Mouse (Mus musculus): ENCODE results near the gene Tmem160.

The Tmem160 gene

DNA sequence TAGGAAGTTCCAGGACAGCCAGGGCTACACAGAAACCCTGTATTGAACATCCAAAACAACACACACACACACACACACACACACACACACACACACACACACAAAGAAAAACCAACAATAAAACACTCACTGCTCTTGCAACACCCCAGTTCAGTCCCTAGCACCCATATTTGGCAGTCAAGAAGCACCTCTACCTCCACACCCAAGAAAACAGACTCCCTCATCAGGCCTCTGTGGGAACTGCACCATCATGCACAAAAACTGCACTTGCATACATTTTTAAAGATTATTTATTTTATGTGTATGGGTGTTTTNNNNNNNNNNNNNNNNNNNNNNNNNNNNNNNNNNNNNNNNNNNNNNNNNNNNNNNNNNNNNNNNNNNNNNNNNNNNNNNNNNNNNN lies 11.3 kb upstream of the Tmem160 start:
- no peak for DNase-seq (ENCODE audit: low spot score in 2 of 2)

DNA sequence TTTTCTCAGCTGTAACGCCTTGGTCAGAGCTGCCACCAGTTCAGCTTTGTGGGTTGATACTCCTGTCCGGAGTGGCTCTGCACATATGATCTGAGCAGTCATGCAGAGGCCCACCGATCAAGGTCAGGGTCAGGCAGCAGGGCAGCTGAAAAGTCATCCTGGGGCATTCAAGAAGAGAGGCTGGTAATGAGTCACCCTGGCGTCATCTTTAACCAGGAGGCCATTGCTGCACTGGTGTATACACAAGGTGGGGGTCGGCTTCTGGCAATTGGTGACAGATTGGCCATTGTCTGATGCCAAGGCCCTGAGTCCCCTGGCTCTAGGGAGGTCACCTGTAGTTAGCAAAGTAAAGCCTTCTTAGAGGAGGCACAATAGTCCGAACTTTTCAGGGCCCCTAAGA lies 923 bp upstream of the Tmem160 start:
- DNase-seq (ENCODE audit: low spot score in 2 of 2): no peak

DNA sequence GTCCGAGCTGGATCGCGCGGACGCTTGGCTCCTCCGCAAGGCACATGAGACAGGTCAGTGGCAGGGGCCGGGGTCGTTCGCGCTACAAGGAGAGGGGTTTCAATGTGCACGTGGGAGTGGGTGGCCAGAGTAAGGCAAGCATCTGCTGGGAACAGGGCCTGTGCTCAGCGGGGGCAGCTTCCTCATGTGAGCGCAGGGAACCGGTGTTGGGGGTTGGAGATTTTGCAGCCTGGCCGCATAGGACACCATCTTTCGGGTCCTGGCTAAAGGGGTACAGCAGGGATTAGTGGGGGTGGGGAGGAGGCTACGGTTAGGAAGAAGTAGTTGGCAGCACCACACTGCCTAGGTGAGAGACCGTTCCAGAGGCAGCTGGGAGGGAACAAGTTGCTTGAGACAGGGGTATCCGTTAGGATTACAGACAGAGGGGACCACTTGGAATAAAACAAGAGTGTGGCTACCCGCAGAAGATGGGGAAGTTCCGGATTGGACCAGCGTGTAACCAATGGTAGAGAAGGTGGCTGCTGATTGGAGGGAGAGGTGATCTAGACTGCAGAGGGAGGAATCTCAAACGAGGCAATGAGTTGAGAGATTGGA lies 636 bp downstream of the Tmem160 start:
- peak in 1 of 2 experiments; percentile 40 for DNase-seq (ENCODE audit: low spot score in 2 of 2)

DNA sequence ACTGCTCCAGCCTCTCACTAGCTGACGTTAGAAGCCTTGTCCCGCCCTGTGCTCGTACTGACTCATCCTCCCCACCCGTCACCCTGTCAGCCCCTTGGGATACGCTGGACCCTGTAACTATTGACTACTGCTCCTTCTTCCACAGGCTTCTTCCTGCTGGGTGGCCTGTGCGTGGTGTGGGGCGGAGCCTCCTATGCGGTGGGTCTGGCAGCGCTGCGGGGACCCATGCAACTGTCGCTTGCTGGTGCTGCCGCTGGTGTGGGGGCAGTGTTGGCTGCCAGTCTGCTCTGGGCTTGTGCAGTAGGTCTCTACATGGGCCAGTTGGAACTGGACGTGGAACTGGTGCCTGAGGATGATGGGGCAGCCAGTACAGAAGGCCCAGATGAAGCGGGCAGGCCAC lies 2.4 kb downstream of the Tmem160 start:
- no peak for DNase-seq (ENCODE audit: low spot score in 2 of 2)

DNA sequence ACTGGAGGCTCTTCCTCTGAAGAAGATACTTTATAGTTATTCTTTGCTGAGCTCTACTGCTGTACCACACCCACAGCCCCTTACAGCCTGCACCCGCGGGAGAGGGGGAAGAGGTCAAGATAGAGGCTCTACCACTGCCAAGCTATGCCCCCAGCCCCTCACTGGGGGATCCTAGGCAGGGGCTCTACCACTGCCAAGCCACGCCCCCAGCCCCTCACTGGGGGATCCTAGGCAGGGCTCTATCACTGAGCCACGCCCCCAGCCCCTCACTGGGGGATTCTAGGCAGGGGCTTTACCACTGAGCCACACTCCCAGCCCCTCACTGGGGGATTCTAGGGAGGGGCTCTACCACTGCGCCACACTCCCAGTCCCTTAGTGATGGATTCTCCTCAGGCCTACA lies 3.7 kb downstream of the Tmem160 start:
- DNase-seq (ENCODE audit: low spot score in 2 of 2): no peak

DNA sequence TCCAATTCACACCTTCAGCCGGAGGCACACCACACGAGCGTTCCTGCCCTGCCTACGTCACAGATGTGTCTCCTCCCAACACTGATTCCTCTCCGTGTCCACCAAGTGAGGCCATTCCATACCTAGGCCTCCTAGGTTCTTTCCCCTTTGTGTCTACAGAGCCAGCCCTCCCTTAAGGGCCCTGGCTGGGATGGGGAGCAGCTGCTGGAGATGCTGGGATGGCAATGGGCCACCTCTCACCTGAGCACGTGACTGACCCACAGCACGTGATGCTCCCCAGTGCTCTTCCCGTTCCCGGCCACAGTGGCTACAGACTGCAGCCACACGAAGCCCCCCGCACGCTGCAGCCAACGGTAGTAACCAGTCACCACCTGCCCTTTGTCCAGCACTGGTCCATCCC lies 8.0 kb downstream of the Tmem160 start:
- DNase-seq (ENCODE audit: low spot score in 2 of 2): no peak

GRCm38 (mm10) chr7:16461151-16461550 lies 8.6 kb downstream of the Tmem160 start:
- no peak for DNase-seq (ENCODE audit: low spot score in 2 of 2)

GRCm38 (mm10) chr7:16461705-16462104 lies 9.1 kb downstream of the Tmem160 start:
- no peak for DNase-seq (ENCODE audit: low spot score in 2 of 2)

DNA sequence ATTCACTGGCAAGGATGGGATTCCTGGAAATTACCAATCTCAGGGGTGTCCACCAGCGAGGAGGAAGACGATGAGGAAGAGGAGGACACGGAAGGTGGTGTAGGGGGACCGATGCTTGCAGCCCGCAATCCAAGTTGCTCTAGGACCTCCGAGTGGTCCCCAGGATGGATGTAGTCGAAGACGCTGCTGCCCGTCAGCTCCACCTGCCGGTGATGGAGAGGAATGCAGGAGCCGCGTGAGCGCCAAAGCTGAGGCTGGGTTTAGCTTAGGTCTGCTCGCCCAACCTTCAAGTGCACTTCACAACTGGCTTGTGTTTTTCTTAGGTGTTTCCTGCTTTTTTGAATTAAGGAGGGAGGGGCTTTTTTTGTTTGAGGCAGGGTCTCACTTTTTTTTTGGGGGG lies 10.6 kb downstream of the Tmem160 start:
- DNase-seq (ENCODE audit: low spot score in 2 of 2): peak; percentile 70 to 80

DNA sequence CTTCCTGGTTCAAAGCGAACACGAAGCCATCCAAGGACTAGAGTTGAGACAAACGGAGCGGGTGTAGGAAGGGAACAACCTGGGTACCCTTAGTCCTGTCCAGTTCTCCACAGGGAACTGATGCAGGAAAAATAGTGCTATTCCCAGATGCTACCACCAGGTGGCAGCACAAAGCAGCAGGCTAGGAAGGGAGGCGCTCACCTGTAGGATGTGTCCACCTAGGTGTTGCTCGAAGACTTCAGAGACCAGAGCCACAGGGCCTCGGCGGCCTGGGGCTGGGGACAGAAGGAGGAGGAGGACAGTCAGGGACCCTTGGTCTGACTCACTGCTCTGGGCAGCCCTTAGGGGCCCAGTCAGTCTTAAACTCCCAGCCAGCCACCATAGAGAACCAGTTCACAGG lies 12.6 kb downstream of the Tmem160 start:
- peak; percentile 55 to 64 for DNase-seq (ENCODE audit: low spot score in 2 of 2)

- no peak for DNase-seq (ENCODE audit: low spot score in 2 of 2)
Observed at GRCm38 (mm10) chr7:16465568-16465967, 13.0 kb downstream of the Tmem160 start.

GRCm38 (mm10) chr7:16466565-16466964 lies 14.0 kb downstream of the Tmem160 start:
- no peak for DNase-seq (ENCODE audit: low spot score in 2 of 2)

DNA sequence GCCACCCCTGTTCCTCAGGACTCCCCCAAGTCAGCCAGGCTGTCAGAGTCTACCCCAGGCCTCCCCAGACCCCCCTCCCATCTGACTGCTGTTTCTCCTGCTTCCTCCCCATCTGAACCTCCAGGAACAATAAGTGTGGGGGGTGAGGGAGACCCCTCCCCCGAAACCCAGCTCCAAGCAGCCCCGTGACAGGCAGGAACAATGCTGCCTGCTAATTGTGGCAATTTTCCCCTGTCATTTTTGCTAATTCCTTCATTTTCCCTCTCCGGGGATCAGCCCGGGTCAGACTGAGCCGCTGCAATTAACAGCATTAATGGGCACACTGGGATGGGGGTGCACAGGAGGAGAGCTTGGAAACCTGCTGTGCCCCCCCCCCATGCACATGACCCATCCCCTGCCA lies 15.5 kb downstream of the Tmem160 start:
- no peak for DNase-seq (ENCODE audit: low spot score in 2 of 2)

DNA sequence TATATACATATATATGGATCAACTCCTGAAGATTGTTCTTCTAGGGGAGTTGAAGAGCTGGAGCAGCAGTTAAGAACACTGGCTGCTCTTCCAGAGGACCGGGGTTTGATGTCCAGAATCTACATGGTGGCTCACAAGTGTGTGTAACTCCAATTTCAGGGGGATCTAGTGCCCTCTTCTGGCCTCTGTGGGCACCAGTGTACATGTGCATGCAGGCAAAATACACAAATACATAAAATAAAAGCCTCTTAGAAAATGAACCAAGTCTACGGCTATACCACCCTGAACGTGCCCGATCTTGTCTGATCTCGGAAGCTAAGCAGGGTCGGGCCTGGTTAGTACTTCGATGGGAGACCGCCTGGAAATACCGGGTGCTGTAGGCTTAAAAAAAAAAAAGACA lies 19.0 kb downstream of the Tmem160 start:
- no peak for DNase-seq (ENCODE audit: low spot score in 2 of 2)

GRCm38 (mm10) chr7:16472116-16472709 lies 19.6 kb downstream of the Tmem160 start:
- DNase-seq (ENCODE audit: low spot score in 2 of 2): no peak

- no peak for DNase-seq (ENCODE audit: low spot score in 2 of 2)
Observed at GRCm38 (mm10) chr7:16473847-16474246, 21.3 kb downstream of the Tmem160 start.

DNA sequence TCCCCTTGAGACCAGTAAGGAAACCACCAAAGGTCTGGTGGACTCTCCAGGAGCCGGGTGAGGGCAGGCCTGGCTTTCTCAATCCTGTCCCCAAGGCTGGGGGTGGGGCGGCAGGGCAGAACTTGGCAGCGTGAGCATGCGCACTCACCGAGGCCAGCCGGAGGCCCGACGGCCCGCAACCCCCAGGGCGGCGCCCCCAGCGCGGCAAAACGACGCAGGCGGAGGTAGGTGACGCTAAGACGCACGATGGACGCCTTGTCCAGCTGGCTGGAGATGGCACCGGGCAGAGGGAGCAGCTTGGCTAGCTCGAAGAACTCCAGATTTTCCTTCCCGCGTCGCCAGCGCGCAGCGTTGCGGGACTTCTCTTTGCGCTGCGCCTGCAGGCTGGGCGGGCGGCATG lies 21.9 kb downstream of the Tmem160 start:
- peak in 1 of 2 experiments; percentile 31 for DNase-seq (ENCODE audit: low spot score in 2 of 2)

DNA sequence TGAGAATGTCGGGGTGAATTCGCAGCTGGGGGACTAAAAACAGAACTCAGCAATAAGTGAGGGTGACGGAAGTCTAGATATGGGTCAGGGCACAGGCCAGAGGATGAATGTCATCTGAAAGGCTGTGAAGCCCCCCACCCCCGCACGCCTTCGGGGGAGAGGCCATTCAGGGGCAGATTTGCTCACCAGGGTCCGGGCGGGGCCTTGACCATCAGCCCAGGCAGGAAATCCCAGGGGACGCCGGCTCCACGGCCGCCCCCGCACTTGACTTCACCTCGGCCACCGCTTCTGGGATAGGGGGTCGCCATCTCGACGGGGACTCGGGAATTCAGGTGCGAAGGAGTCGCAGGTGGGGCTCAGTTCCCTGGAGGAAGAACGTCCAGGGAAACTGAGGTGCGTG lies 22.7 kb downstream of the Tmem160 start:
- DNase-seq (ENCODE audit: low spot score in 2 of 2): no peak

DNA sequence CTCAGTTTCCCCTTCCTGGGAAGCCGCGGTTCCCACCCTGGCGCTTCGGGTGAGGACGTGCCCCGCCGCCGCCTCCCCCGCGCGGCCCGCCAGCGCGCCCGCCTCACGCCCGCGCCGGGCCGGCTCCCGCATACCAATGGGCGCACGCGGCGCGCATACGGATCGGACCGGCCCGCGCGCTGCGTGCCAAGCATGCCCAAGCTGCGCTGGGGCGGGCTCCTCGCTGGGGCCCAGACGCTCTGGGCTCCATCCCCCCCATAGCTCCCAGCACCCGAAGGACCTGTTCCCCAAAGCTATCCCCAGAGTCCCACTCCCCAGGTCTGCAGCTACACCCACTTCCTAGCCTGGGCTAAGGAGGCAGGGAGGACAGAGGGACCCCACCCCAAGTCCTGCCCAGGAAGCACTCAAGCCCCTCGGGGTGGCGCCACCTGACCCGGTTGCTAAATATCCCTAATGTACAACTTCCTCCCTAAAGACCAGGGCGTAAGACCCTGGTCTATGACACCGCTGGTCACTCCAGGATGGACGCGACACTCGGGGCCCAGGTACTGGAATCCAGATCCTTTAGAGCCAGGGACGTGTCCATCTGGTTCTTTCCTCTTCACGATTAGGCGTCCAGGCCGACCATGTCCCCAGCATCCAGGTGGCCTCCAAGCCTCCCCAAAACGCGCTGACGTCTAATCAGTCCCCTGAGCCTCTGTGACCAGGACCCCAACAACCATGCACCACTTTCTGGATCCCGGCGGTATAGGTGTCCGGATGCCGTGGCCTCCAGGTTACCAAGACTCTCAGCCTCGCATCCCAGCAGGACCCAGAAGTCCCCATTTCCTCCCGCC lies 23.4 kb downstream of the Tmem160 start:
- no peak for DNase-seq (ENCODE audit: low spot score in 2 of 2)

- DNase-seq (ENCODE audit: low spot score in 2 of 2): no peak
Observed at GRCm38 (mm10) chr7:16476600-16476989, 24.0 kb downstream of the Tmem160 start.

GRCm38 (mm10) chr7:16477628-16478027 lies 25.0 kb downstream of the Tmem160 start, which contains the start of gene Npas1:
Npas1 (minus strand) TSS chr7:16477728.
- no peak for DNase-seq (ENCODE audit: low spot score in 2 of 2)

GRCm38 (mm10) chr7:16488816-16489215 lies 36.2 kb downstream of the Tmem160 start:
- DNase-seq (ENCODE audit: low spot score in 2 of 2): no peak

DNA sequence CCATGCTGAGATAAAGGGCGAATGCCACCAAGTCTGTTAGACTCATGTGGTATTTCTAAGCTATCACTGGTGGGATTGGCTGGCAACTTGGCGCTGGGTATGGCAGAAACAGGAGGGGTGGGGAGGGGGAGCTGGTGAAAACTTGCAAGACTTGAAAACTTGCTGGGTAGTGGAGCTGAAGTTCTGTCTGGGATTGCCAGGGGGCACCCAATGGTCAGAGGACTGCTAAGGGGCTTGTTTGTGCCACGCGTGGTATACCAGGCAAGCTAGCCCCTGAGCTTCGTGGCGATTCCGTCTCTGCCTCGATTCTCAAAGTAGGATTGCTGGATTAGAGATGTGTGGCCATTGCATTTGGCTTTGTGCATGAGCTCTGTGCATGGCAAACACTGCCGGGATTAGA lies 37.4 kb downstream of the Tmem160 start:
- DNase-seq (ENCODE audit: low spot score in 2 of 2): no peak

Measured in urinary bladder, postnatal 36 days (tissue).